Mouse (Mus musculus) gastrocnemius, adult 8-10 months (tissue): Measurements from ENCODE around the gene 4930522H14Rik. TPM values are rescaled to one million over a fixed set of nuclear protein-coding genes. Genes with fewer than 3 reads are reported as not detected.
A peak's percentile ranks its signal among the peaks of the same experiment; 100 is the strongest.

Experiments used
- DNase-seq, 2 experiments: peaks; one replicate each; pipeline ENCODE4 v3.0.0; 2022; ENCODE audit warnings: low spot score in 2 of 2
- total RNA-seq, 4 experiments: library from RNA; stranded (reverse); gene quantifications; 2 replicates each; pipeline ENCODE4 v1.2.4; 2022

4930522H14Rik gene
- total RNA-seq = not detected

- no peak for DNase-seq
Measured at GRCm38 (mm10) chr4:109531111-109531510, at the start of gene 4930522H14Rik. TSS of gene 4930522H14Rik (minus strand) at chr4:109531297.

DNA sequence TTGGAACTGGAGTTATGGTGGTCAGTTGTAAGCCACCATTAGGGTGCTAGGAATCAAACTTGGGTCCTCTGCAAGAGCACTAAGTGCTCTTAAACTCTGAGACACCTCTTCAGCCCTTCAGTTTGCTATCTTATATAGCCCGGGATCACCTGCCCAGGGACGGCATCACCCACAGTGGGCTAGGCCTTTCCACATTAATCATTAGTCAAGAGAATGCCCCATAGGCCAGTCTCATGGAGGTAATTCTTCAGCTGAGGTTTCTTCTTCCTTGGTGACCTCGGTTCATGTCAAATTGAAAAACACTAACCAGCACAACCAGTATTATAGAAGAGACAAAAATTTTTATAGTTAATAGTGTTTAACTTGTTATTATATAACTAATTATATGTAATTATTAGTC is 47.3 kb upstream of the 4930522H14Rik start:
- DNase-seq = no peak

GRCm38 (mm10) chr4:109576933-109577332 is 45.8 kb upstream of the 4930522H14Rik start:
- no peak for DNase-seq

GRCm38 (mm10) chr4:109574845-109575244 is 43.7 kb upstream of the 4930522H14Rik start:
- no peak for DNase-seq

- peak in 1 of 2 experiments; percentile 15 for DNase-seq
Measured at GRCm38 (mm10) chr4:109574331-109574730, 43.2 kb upstream of the 4930522H14Rik start.

- no peak for DNase-seq
Measured at GRCm38 (mm10) chr4:109572632-109573031, 41.5 kb upstream of the 4930522H14Rik start.

DNA sequence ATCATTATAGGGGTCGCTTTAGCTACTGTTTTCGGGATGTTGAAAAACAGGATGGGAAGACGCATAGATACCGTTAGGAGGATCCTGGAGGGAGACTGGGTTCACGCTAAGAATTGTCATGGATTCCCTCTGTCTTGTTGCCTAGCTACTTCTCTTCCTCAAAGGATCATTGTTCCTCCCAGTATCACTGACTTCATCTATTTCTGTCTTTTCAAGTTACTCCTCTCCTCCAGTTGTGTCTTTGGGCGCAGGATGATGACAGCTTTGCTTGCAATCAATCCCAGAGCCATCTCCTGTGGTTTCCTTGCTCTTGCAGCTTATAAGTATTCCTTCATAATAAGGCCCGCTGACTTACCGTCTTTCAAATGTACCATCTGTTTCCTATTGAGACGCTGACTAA is 38.3 kb upstream of the 4930522H14Rik start:
- no peak for DNase-seq

DNA sequence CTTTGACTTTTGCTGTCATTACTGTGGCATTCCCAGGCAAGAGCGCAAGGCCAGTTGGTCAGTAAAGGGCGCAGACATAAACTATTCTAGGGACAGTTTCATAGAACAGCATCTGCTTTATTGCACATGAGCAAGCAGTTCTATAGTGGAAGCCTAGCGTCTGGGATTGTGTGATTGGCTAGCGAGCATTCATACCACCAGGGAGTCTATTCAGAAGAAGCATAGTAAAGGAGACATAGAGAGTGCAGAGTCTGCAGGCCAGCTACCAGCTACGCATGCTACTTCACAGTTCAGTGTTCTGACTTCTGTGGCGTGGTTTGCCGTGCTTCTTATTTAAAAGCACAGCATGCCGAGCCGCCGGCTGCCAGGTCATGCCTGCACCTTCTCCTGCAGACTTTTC is 37.9 kb upstream of the 4930522H14Rik start:
- no peak for DNase-seq

GRCm38 (mm10) chr4:109564711-109565110 is 33.6 kb upstream of the 4930522H14Rik start:
- no peak for DNase-seq

- DNase-seq = no peak
Measured at GRCm38 (mm10) chr4:109550338-109551150, 19.4 kb upstream of the 4930522H14Rik start.

DNA sequence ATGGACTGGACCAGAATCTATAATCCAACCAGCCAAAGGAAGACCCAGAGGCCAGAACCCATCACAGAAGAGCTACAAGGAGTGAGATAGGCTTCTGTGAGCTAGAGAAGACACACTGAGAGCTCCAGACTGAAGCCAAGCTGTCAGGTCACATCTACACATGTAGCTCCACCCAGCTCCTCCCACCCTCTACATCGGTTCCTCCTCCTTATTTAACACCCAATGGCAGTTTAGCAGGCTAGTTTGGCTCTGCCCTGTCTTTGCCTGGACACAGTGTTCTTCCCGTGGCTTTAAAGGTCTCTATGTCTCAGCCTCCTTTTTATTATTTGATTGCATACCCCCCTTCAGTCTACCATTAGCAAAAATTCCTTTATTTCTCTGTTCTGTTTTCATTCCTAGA is 16.2 kb upstream of the 4930522H14Rik start:
- DNase-seq = no peak

DNA sequence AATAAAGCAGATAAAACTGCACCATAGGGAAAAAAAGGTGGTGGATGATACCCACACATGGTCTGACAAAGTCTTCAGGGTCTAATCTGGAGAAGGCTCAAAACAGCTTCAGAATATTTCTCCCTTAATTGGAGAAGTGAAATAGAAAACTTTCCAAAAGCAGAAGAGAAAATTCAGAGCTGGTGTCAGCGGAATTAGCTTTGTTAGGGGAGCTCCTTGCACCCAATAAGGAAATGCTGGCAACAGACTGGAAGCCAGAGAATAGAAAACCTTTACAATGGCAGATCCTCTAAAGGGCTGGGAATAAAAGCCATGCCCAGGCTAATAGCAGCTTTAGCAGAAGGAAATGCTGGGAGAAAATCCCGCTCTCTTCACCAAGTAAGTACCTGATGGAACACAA is 15.4 kb upstream of the 4930522H14Rik start:
- no peak for DNase-seq

- no peak for DNase-seq
Measured at GRCm38 (mm10) chr4:109530245-109530816, 766 bp downstream of the 4930522H14Rik start.

GRCm38 (mm10) chr4:109504885-109505284 is 26.2 kb downstream of the 4930522H14Rik start:
- peak; percentile 9 to 13 for DNase-seq

GRCm38 (mm10) chr4:109498476-109498875 is 32.6 kb downstream of the 4930522H14Rik start:
- no peak for DNase-seq

DNA sequence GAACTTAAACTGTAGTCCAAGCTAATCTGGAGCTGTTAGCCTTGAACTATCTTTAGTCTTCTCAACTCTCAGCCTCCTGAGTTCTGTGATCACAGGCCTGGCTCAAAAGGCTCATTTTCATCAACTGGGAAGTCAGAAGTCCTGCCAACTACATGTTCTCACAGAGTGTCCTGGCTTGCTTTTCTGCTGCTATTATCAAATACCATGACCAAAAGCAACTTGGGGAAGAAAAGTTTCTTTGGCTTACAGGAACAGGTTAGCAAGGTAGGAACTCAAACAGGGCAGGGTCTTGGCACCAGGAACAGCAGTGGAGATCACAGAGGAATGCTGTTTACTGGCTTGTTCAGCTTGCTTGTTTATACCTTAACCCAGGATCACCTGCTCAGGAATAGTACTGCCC is 37.5 kb downstream of the 4930522H14Rik start:
- peak in 1 of 2 experiments; percentile 7 for DNase-seq

DNA sequence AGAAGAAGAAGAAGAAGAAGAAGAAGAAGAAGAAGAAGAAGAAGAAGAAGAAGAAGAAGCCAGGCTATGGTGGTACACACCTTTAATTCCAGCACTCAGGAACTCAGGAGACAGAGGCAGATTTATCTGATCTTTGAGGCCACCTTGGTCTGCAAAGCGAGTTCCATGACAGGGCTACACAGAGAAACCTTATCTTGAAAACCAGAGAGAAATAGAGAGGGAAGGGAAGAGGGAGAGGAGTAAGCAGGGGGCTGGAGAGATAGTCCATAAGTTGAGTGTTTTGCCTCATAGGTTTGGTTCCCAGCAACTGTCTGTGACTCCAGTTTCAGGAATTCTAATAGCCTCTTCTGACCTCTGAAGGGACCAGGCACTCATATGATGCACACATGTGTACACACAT is 42.3 kb downstream of the 4930522H14Rik start:
- no peak for DNase-seq

DNA sequence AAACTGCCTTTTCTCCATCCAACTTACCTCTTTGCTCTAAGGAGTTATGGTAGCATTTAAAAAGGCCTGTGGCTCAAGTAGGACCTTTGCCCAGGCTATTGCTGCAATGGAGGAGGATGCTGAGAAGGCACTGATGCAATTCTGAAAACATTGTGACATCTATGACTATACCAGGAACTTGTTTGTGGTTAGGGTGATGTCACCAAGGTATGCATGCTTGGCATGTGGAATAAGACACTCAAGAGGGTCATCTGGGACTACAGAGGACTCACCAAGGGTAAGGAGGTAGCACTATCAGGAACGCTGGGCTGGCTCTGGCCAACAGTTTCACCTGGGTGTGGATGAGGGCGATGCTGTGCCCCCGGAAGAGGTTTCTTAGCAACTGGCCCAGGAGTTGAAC is 46.5 kb downstream of the 4930522H14Rik start, which contains the start of gene Rnf11:
Rnf11 (minus strand) TSS at position 108 of the 400 bp plus-strand sequence.
- DNase-seq = no peak

DNA sequence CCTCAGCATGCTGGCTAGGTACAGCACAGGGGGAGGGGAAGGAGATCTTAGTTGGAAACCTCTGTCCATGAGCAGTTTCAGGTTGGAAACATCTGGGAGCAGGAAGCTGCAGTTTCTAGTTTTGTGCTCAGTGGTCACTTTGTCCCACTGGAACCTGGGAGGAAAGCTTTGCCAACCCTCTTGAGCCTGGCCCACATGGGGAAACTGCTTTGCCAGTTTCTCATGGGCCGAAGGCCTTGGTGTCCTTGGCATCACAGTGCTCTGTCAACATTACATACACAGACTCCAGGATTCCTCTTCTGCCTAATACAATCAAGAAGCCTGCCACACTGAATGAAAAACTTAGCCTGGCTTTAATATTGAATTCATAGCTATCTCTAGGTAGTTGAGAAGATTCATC is 48.4 kb downstream of the 4930522H14Rik start:
- DNase-seq = no peak

- DNase-seq = no peak
Measured at GRCm38 (mm10) chr4:109481424-109481823, 49.7 kb downstream of the 4930522H14Rik start.

DNA sequence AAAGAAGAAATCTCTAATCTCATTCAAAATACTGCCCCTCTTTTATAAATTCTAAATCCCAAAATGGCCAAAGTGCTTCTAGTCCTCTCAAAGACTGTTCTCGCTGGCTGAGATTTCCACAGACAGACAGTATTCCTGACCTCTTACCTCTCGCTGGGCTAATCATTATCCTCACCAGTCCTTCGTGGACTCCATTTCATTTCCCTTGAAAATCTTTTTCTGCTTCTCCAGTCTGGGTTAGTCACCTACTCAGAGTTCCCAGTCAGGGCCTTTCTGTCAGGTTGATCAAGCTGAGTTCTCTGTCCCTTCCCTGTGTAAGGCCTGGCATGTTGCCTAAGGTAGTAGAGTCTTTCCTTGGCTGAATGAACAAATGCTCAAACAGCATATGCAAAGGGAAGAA is 53.6 kb downstream of the 4930522H14Rik start:
- no peak for DNase-seq

DNA sequence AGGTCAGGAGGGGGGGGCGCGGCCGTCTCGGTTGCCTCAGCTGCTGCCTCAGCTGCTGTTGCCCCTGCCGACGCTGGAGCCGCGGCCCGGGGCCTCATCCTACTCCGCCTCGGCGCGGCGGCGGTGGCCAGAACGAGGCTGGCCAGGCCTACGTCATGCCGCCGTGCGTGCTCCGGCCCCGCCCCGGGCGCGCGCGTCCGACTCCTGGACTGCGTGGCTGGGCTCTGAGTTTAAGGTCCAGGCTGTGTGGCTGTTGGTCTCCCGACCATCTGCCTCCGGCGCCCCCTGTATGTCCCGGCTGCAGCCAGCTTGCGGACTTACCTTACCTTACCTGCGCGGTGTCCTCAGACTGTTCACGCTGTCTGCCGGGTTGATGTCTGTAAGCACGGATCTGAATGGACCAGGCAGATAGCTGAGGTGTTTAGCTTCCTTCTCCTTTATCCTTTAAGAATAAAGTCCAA is 54.5 kb downstream of the 4930522H14Rik start:
- DNase-seq = peak; percentile 84 to 89
